Mouse (Mus musculus) hindbrain, postnatal 0 days (tissue): ENCODE results near the gene Clec1b. TPM values are rescaled to one million over a fixed set of nuclear protein-coding genes. Genes with fewer than 3 reads are reported as not detected.

Experiments used
- ATAC-seq: fragments of 200-750 bp; cut with Nextera tagmentation; 2 replicates; pipeline ENCODE4 v1.8.0; 2017; ENCODE audit warnings: mild to moderate bottlenecking, moderate TSS enrichment, moderate library complexity
- DNase-seq: peaks from one replicate; pipeline ENCODE4 v3.0.0-alpha.2; 2015; ENCODE audit warnings: low spot score
- H3K27ac ChIP-seq: fragments of 300-500 bp; sonication (generic); 2 replicates; pipeline ENCODE4 v1.5.1; 2014; ENCODE audit warnings: mild to moderate bottlenecking
- H3K27me3 ChIP-seq: fragments of 300-500 bp; sonication (generic); 2 replicates; pipeline ENCODE4 v1.6.1; 2014; ENCODE audit warnings: low read length, mixed read lengths; ENCODE audit not compliant: insufficient read depth
- H3K36me3 ChIP-seq: fragments of 300-500 bp; sonication (generic); 2 replicates; pipeline ENCODE4 v1.6.1; 2014; ENCODE audit warnings: low read length, mixed read lengths; ENCODE audit not compliant: insufficient read depth
- H3K4me1 ChIP-seq: fragments of 300-500 bp; sonication (generic); 2 replicates; pipeline ENCODE4 v1.6.1; 2014; ENCODE audit warnings: antibody characterized with exemption, low read length, mixed read lengths; ENCODE audit not compliant: insufficient read depth
- H3K4me2 ChIP-seq: fragments of 300-500 bp; sonication (generic); 2 replicates; pipeline ENCODE4 v1.6.1; 2014; ENCODE audit warnings: low read depth, mild to moderate bottlenecking, low read length, moderate library complexity, mixed read lengths
- H3K4me3 ChIP-seq: fragments of 300-500 bp; sonication (generic); 2 replicates; pipeline ENCODE4 v1.5.1; 2014; ENCODE audit warnings: low read length
- H3K9ac ChIP-seq: fragments of 300-500 bp; sonication (generic); replicated peaks from 2 replicates; pipeline ENCODE4 v1.6.1; 2014; ENCODE audit warnings: mild to moderate bottlenecking, low read length, moderate library complexity, mixed read lengths
- H3K9me3 ChIP-seq: fragments of 300-500 bp; sonication (generic); 2 replicates; pipeline ENCODE4 v1.6.1; 2016; ENCODE audit warnings: low read length, mixed read lengths
- CTCF ChIP-seq: IDR thresholded peaks from 2 replicates; pipeline ENCODE4 v1.5.1; 2016; ENCODE audit warnings: antibody characterized with exemption, control low read depth, low read depth
- WGBS: fragments of 180-500 bp; shearing (Covaris S2); extraction: QIAGEN DNeasy Blood & Tissue Kit; methylation state at CpG from one replicate; pipeline ENCODE4 v1.1.7; 2014; 5-methylcytosine and 5-hydroxymethylcytosine counted together
- polyA plus RNA-seq: library from polyadenylated mRNA; unstranded; fragments of >200 nt; fragmentation: Nextera tagmentation; extraction: Ambion mirVana; gene quantifications from 2 replicates; pipeline ENCODE4 v1.2.1, GENCODE M21; 2015
- total RNA-seq: library from RNA; depleted of rRNA; stranded (reverse); fragments of >200 nt; gene quantifications from 2 replicates; pipeline ENCODE4 v1.2.3, GENCODE M21; 2014

Gene Clec1b
- total and polyA plus RNA-seq, 2 experiments from 2014 or later, result under 0.01 to 0.38 TPM

DNA sequence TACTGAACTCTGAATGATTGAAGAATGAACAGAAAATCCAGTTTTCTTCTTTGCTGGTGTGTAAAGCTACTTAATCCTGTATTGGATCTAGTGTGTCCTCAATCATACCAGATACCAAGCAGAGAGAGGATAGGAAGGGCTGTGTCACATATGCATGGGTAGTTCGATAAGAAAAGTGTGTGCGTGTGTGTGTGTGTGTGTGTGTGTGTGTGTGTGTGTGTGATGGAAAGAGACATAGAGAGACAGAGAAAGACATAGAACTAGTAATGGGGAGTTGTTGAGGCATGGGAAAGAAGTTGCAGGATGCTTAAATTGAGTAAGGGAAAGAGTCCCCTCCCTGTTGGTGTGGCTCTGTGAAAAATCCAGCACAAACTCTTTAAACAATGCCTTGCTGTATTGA, 11.3 kb upstream of the Clec1b start, which contains the start of gene Clec12b:
Gene Clec12b (minus strand): TSS at position 101 of the 400 bp plus-strand sequence.
- no peaks in the 10 kb centered on the region for H3K27me3 ChIP-seq
- 77% methylated on average over 2 of the region's 2 CpGs for WGBS
- H3K4me1 ChIP-seq, result no peaks in the 10 kb centered on the region
- H3K27ac ChIP-seq, result no peak within 1 kb of the TSS; the same call in 1 of the 2 replicates
- H3K9me3 ChIP-seq, result no peaks in the 10 kb centered on the region
- no peak within 1 kb of the TSS for H3K9ac ChIP-seq
- H3K4me3 ChIP-seq, result no peak within 1 kb of the TSS
- H3K36me3 ChIP-seq, result no peaks in the 10 kb centered on the region
- no peak for ATAC-seq
- no peak for TF ChIP-seq CTCF
- no peak for DNase-seq
- H3K4me2 ChIP-seq, result no peak within 1 kb of the TSS

DNA sequence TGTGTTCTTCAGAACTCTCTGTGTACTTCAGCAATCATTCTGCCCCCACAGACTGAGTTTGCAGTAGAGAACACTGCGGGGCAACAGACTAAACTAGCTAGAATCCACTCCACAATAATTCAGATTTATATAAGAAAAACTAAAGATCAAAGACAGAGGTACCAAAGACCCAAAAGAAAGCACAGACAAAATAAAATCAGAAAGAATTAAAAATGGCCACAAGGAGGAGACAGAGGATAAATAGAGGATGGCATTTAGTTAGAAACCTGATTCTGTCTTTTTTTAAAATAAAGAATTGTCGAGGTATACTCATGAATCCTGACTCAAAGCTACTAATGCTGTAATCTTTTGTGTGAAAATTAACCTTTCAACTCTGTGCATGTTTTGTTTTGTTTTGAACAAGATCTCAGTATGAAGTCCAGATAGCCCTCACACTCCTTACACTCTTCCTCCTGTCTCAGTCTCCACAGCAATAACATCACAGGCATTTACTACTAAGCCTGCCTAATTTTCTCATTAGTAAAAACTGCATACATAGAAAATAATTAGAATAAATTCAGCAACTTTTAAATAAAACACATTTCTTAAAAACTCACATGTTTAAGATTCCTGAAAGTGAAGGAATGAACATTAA, 3.9 kb upstream of the Clec1b start:
- TF ChIP-seq CTCF, result peak; percentile 75
- Histone ChIP-seq H3K36me3 (no peaks in the 10 kb centered on the region), H3K27ac (no peak overlapping the region), H3K4me3 (no peak overlapping the region), H3K4me1 (no peaks in the 10 kb centered on the region), H3K9ac (no peak overlapping the region), H3K4me2 (no peak overlapping the region), H3K27me3 (no peaks in the 10 kb centered on the region), H3K9me3 (no peaks in the 10 kb centered on the region)
- DNase-seq (peak; percentile 56), ATAC-seq (no peak)
- WGBS, result 27% methylated on average over 2 of the region's 2 CpGs

DNA sequence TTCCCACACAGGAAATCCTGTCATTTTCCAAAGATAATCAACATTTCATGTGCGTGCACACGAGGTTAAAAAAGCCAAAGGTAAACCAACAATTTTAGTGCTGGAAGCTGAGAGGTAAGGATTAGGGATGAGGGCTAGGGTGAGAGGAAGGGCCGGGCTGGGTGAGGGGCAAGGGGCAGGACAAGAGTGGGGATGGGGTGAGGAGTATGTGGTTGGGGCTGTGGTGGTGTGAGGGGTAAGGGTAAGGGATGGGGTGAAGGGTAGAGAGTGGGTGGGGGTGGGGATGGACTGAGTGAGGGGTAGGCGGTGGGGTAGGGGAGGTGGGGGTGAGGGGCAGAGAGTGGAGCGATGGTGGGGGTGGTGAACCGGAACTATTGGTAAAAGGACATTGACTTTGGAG, 3.4 kb upstream of the Clec1b start:
- no peaks in the 10 kb centered on the region for H3K36me3 ChIP-seq
- DNase-seq, result no peak
- no peaks in the 10 kb centered on the region for H3K27me3 ChIP-seq
- no peak overlapping the region for H3K4me3 ChIP-seq
- 85% methylated on average over 6 of the region's 6 CpGs for WGBS
- no peaks in the 10 kb centered on the region for H3K9me3 ChIP-seq
- H3K4me2 ChIP-seq, result no peak overlapping the region
- no peak for TF ChIP-seq CTCF
- 0 out of 2 replicates have a peak, but pooled peaks have one; percentile 18 for ATAC-seq
- H3K27ac ChIP-seq, result no peak overlapping the region
- no peak overlapping the region for H3K9ac ChIP-seq
- no peaks in the 10 kb centered on the region for H3K4me1 ChIP-seq

DNA sequence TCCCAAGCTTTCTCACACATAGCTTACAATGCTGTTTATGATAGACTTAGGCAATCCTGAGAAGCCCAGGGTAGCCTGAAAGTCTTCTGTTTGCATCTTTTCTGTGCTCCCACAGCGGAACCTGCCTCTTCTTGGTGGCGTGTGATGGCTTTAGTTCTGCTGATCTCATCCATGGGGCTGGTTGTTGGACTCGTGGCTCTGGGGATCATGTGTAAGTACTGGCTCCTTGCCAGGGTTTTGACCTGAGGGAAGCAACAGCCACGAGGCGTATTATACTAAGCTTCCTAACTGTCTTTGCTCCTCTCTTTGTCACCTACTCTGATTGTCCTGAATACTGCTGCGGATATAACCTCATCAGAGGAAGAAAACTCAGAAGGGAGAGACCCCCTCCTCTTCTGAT, 2.8 kb downstream of the Clec1b start:
- TF ChIP-seq CTCF, result no peak
- Histone ChIP-seq H3K4me1 (no peaks in the 10 kb centered on the region), H3K4me2 (no peak overlapping the region)

DNA sequence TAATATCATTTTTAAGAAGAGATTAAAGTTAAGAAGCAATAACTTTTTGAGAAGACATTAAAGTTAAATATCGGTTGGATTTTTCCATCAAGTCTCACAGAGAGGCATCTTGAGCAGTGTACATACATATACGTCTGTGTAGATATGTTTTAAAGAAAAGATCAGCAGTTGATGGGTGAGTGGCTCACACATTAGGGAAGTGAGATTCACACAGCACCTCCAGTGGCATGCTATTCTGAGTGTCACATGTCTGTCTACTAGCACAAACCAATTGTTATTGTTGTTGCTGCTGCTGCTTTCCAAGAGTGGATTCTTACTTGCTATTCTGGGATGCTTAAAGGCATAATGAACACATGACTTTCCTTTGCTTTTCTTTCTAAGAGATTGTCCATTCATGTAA, 5.3 kb downstream of the Clec1b start:
- Histone ChIP-seq H3K27ac (no peak overlapping the region), H3K4me3 (no peak overlapping the region), H3K9me3 (no peaks in the 10 kb centered on the region), H3K4me2 (no peak overlapping the region), H3K4me1 (no peaks in the 10 kb centered on the region), H3K9ac (no peak overlapping the region), H3K36me3 (no peaks in the 10 kb centered on the region), H3K27me3 (no peaks in the 10 kb centered on the region)
- ATAC-seq (no peak), DNase-seq (no peak)
- no peak for TF ChIP-seq CTCF
- WGBS, result 87% methylated on average over 2 of the region's 2 CpGs

More for the DNA sequence above, 2.8 kb downstream of the Clec1b start:
- H3K27ac ChIP-seq, result no peak overlapping the region
- DNase-seq, result no peak
- no peaks in the 10 kb centered on the region for H3K36me3 ChIP-seq
- H3K27me3 ChIP-seq, result no peaks in the 10 kb centered on the region
- ATAC-seq, result no peak
- H3K4me3 ChIP-seq, result no peak overlapping the region
- H3K9ac ChIP-seq, result no peak overlapping the region
- WGBS, result 54% methylated on average over 6 of the region's 6 CpGs
- H3K9me3 ChIP-seq, result no peaks in the 10 kb centered on the region

DNA sequence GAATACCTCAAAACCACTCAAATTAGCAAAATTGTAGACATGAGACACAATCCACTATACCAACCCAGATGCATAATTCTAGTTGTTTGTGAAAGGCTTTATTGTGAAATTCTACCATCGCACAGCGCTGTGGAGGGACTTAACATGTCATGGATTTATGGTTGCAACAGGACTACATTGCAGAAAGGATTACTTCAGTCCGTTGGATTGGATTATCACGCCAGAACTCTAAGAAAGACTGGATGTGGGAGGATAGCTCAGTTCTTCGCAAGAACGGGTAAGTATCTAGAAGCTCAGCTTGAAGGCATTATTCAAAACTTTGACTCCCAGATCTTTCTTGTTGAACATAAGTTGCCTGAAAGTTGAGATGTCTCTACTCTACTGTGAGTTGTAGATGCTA, 6.3 kb downstream of the Clec1b start:
- ATAC-seq, result no peak
- TF ChIP-seq CTCF, result no peak
- Histone ChIP-seq H3K4me3 (no peak overlapping the region), H3K27me3 (no peaks in the 10 kb centered on the region), H3K27ac (no peak overlapping the region), H3K9ac (no peak overlapping the region), H3K9me3 (no peaks in the 10 kb centered on the region), H3K4me2 (no peak overlapping the region), H3K4me1 (no peaks in the 10 kb centered on the region), H3K36me3 (no peaks in the 10 kb centered on the region)
- 82% methylated on average over 6 of the region's 6 CpGs for WGBS
- DNase-seq, result no peak

DNA sequence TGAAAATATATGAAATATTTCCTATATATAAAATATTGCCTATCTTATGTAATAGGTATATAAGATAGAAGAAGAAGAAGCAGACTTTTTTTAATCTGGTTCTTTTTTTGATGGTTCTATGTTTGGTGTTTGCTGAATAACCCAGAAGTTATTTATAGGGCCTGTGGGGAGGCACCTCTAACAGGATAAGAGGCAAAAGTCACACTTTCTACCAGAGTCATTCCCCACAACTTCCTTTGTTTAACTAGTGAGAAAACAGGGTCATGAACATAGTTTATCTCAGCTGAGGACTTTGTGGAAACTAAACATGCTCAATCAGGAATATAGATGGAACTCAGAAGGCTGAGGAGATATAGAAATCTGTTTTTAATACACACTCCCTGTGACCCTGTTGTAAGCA, 8.9 kb downstream of the Clec1b start:
- Histone ChIP-seq H3K9me3 (no peaks in the 10 kb centered on the region), H3K27ac (no peak overlapping the region)
- no peak for DNase-seq

More for the DNA sequence above, 8.9 kb downstream of the Clec1b start:
- H3K4me3 ChIP-seq, result no peak overlapping the region
- H3K27me3 ChIP-seq, result no peaks in the 10 kb centered on the region
- ATAC-seq, result no peak
- H3K4me2 ChIP-seq, result no peak overlapping the region
- no peaks in the 10 kb centered on the region for H3K4me1 ChIP-seq
- TF ChIP-seq CTCF, result no peak
- H3K9ac ChIP-seq, result no peak overlapping the region
- no peaks in the 10 kb centered on the region for H3K36me3 ChIP-seq
